Comparison of ENCODE assay signal across 8 mouse cellular contexts in the genomic region with DNA sequence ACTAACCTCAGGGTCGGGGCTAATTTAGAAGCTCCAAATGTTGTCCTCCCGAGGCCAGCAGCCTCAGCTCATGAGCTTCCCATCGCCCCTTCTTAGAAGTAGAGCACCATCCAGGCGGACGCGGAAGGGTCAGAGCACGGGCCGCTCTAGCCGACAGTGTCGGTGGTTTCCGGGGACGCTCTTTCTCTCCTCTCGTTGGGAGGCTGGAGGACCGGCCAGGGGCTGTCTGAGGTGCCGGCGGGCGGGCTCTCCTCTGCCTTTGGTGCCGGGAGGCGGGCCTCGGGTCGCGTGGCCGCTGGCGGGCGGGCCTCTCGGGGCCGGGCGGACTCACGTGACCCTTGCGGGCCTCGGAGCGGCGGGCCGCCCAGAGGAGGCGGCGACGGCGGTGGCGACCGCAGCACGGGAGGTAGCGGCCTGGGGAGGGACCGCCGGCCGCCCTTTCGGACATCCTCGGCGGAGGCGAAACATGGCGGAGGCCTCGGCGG. TPM values are rescaled to one million over a fixed set of nuclear protein-coding genes. Genes with fewer than 3 reads are reported as not detected.
DNase-seq lines count a peak whose midpoint lies in the region; ATAC-seq lines count a peak whose summit lies in the region.

TSS of gene Polr3c (minus strand) at position 286 of the 485 bp plus-strand sequence.
TSS of gene Rnf115 (plus strand) at position 322 of the 485 bp plus-strand sequence.

- DNase-seq in NIH3T3 (ENCODE audit: low read depth), result peak; percentile 98
- DNase-seq in cerebellum, postnatal 10 days, result peak; percentile 95 to 97
- DNase-seq in frontal cortex, postnatal 14 days (ENCODE audit: low spot score in 2 of 2), result peak; percentile 89 to 91
- DNase-seq in layer of hippocampus, postnatal 25 days (ENCODE audit: extremely low spot score in 1 of 2, low spot score in 1 of 2), result peak; percentile 84 to 91
- peak; percentile 98 for DNase-seq in lung, postnatal 25 days (ENCODE audit: low spot score)
- peak; percentile 98 for DNase-seq in retina, embryonic 14.5 days (ENCODE audit: low spot score)
- DNase-seq in thymus, postnatal 4 days, result peak; percentile 84

- peak within 1 kb of the TSS; percentile 79 for H3K9ac ChIP-seq in hindbrain, embryonic 13.5 days

- peak; percentile 97 for ATAC-seq in hindbrain, embryonic 13.5 days (ENCODE audit: low FRiP score)

- H3K27me3 ChIP-seq in hindbrain, embryonic 13.5 days, result no peaks in the 10 kb centered on the region

- peaks cover 16% of the 10 kb centered on the region for H3K36me3 ChIP-seq in hindbrain, embryonic 13.5 days

- peak within 1 kb of the TSS; percentile 92 for H3K4me3 ChIP-seq in hindbrain, embryonic 13.5 days

- H3K9me3 ChIP-seq in hindbrain, embryonic 13.5 days, result no peaks in the 10 kb centered on the region

- H3K4me1 ChIP-seq in hindbrain, embryonic 13.5 days (replicated peaks), result peaks cover 38% of the 10 kb centered on the region

- under 1% methylated on average over 42 of the region's 52 CpGs for WGBS in hindbrain, embryonic 13.5 days

- peak within 1 kb of the TSS; percentile 63 for H3K4me2 ChIP-seq in hindbrain, embryonic 13.5 days

- H3K27ac ChIP-seq in hindbrain, embryonic 13.5 days, result peak within 1 kb of the TSS; percentile 90

RNA-seq across cellular contexts. Expression of gene Polr3c, which starts in this region (rescaled TPM):
- polyA plus RNA-seq in hindbrain, embryonic 13.5 days (2015; fragmentation: Nextera tagmentation; extraction: Ambion mirVana), result 32.5 and 36.4 TPM in 2 replicates
- total RNA-seq in layer of hippocampus, postnatal 25 days (2021), result 10 to 100 TPM; 24.7 to 24.9 TPM

RNA-seq across cellular contexts. Expression of gene Rnf115, which starts in this region (rescaled TPM):
- 70.3 and 72.4 TPM in 2 replicates for polyA plus RNA-seq in hindbrain, embryonic 13.5 days (2015; fragmentation: Nextera tagmentation; extraction: Ambion mirVana)
- total RNA-seq in layer of hippocampus, postnatal 25 days (2021), result 10 to 100 TPM; 56.0 to 62.3 TPM

Comparison
In these comparisons a context has a peak if more than half of its experiments do, and no peak if none do; other contexts are left out.
1. Peak in every context shown above with its lines: DNase-seq, ATAC-seq, H3K4me3 ChIP-seq and H3K27ac ChIP-seq.